Mouse (Mus musculus): ENCODE results near the gene Rnf220. TPM values are rescaled to one million over a fixed set of nuclear protein-coding genes. Genes with fewer than 3 reads are reported as not detected.

The Rnf220 gene
- polyA plus RNA-seq, 1 experiment from 2014 or later: 56.3 TPM

GRCm38 (mm10) chr4:117484256-117485044, 12.4 kb downstream of the Rnf220 start:
- peak; percentile 85 for ATAC-seq (ENCODE audit: low read depth)
- H3K27ac ChIP-seq (replicated peaks; ENCODE audit: low read depth, low read length): no peak overlapping the region
- peak overlapping the region; percentile 53 for H3K4me3 ChIP-seq (ENCODE audit: low read depth, low read length)
- H3K36me3 ChIP-seq (ENCODE audit: control insufficient read depth, insufficient read depth, low read length): no peaks in the 10 kb centered on the region
- H3K4me2 ChIP-seq (ENCODE audit: low read depth, low read length): peak overlapping the region; percentile 99
- WGBS: under 1% methylated on average over 48 of the region's 69 CpGs
- H3K9me3 ChIP-seq (ENCODE audit: control insufficient read depth, low read length): no peaks in the 10 kb centered on the region
- peaks cover 5% of the 10 kb centered on the region; the same call in 1 of the 2 replicates for H3K4me1 ChIP-seq (ENCODE audit: control insufficient read depth, insufficient read depth, low read length)
- peak overlapping the region; percentile 60 for H3K9ac ChIP-seq (ENCODE audit: low read depth, low read length)
- peaks cover 53% of the 10 kb centered on the region for H3K27me3 ChIP-seq (replicated peaks; ENCODE audit: control insufficient read depth, insufficient read depth, low read length)
- peak; percentile 64 for DNase-seq (ENCODE audit: low spot score)

GRCm38 (mm10) chr4:117483931-117484255, 13.0 kb downstream of the Rnf220 start:
- H3K4me3 ChIP-seq (ENCODE audit: low read depth, low read length): peak overlapping the region; percentile 53
- no peak overlapping the region for H3K27ac ChIP-seq (replicated peaks; ENCODE audit: low read depth, low read length)
- H3K27me3 ChIP-seq (replicated peaks; ENCODE audit: control insufficient read depth, insufficient read depth, low read length): peaks cover 49% of the 10 kb centered on the region
- peaks cover 5% of the 10 kb centered on the region; the same call in 1 of the 2 replicates for H3K4me1 ChIP-seq (ENCODE audit: control insufficient read depth, insufficient read depth, low read length)
- DNase-seq (ENCODE audit: low spot score): no peak
- WGBS: under 1% methylated on average over 15 of the region's 15 CpGs
- peak overlapping the region; percentile 60 for H3K9ac ChIP-seq (ENCODE audit: low read depth, low read length)
- H3K4me2 ChIP-seq (ENCODE audit: low read depth, low read length): peak overlapping the region; percentile 99
- no peaks in the 10 kb centered on the region for H3K36me3 ChIP-seq (ENCODE audit: control insufficient read depth, insufficient read depth, low read length)
- ATAC-seq (ENCODE audit: low read depth): no peak
- H3K9me3 ChIP-seq (ENCODE audit: control insufficient read depth, low read length): no peaks in the 10 kb centered on the region

GRCm38 (mm10) chr4:117482103-117482502, 14.7 kb downstream of the Rnf220 start:
- no peak overlapping the region for H3K27ac ChIP-seq (replicated peaks; ENCODE audit: low read depth, low read length)
- H3K9ac ChIP-seq (ENCODE audit: low read depth, low read length): no peak overlapping the region
- peaks cover 8% of the 10 kb centered on the region; the same call in 1 of the 2 replicates for H3K4me1 ChIP-seq (ENCODE audit: control insufficient read depth, insufficient read depth, low read length)
- no peak for DNase-seq (ENCODE audit: low spot score)
- no peak overlapping the region for H3K4me3 ChIP-seq (ENCODE audit: low read depth, low read length)
- peaks cover 32% of the 10 kb centered on the region for H3K27me3 ChIP-seq (replicated peaks; ENCODE audit: control insufficient read depth, insufficient read depth, low read length)
- no peak for ATAC-seq (ENCODE audit: low read depth)
- H3K4me2 ChIP-seq (ENCODE audit: low read depth, low read length): no peak overlapping the region
- no peaks in the 10 kb centered on the region for H3K9me3 ChIP-seq (ENCODE audit: control insufficient read depth, low read length)
- WGBS: 77% methylated on average over 5 of the region's 5 CpGs
- no peaks in the 10 kb centered on the region for H3K36me3 ChIP-seq (ENCODE audit: control insufficient read depth, insufficient read depth, low read length)

GRCm38 (mm10) chr4:117480611-117481445, 16.0 kb downstream of the Rnf220 start:
- ATAC-seq (ENCODE audit: low read depth): no peak
- Histone ChIP-seq H3K4me2 (ENCODE audit: low read depth, low read length) (no peak overlapping the region), H3K27me3 (replicated peaks; ENCODE audit: control insufficient read depth, insufficient read depth, low read length) (peaks cover 22% of the 10 kb centered on the region), H3K9me3 (ENCODE audit: control insufficient read depth, low read length) (no peaks in the 10 kb centered on the region), H3K4me3 (ENCODE audit: low read depth, low read length) (no peak overlapping the region), H3K36me3 (ENCODE audit: control insufficient read depth, insufficient read depth, low read length) (no peaks in the 10 kb centered on the region), H3K4me1 (ENCODE audit: control insufficient read depth, insufficient read depth, low read length) (peaks cover 8% of the 10 kb centered on the region; the same call in 1 of the 2 replicates), H3K9ac (ENCODE audit: low read depth, low read length) (no peak overlapping the region), H3K27ac (replicated peaks; ENCODE audit: low read depth, low read length) (no peak overlapping the region)
- DNase-seq (ENCODE audit: low spot score): no peak
- 47% methylated on average over 11 of the region's 11 CpGs for WGBS

GRCm38 (mm10) chr4:117479951-117480350, 16.9 kb downstream of the Rnf220 start:
- WGBS: 39% methylated on average over 6 of the region's 6 CpGs
- H3K27me3 ChIP-seq (replicated peaks; ENCODE audit: control insufficient read depth, insufficient read depth, low read length): peaks cover 13% of the 10 kb centered on the region
- peaks cover 8% of the 10 kb centered on the region; the same call in 1 of the 2 replicates for H3K4me1 ChIP-seq (ENCODE audit: control insufficient read depth, insufficient read depth, low read length)
- H3K36me3 ChIP-seq (ENCODE audit: control insufficient read depth, insufficient read depth, low read length): no peaks in the 10 kb centered on the region
- H3K9ac ChIP-seq (ENCODE audit: low read depth, low read length): no peak overlapping the region
- ATAC-seq (ENCODE audit: low read depth) (no peak), DNase-seq (ENCODE audit: low spot score) (no peak)
- no peak overlapping the region for H3K4me2 ChIP-seq (ENCODE audit: low read depth, low read length)
- H3K4me3 ChIP-seq (ENCODE audit: low read depth, low read length): no peak overlapping the region
- H3K27ac ChIP-seq (replicated peaks; ENCODE audit: low read depth, low read length): no peak overlapping the region
- H3K9me3 ChIP-seq (ENCODE audit: control insufficient read depth, low read length): no peaks in the 10 kb centered on the region

GRCm38 (mm10) chr4:117478101-117478673, 18.7 kb downstream of the Rnf220 start:
- 60% methylated on average over 15 of the region's 15 CpGs for WGBS
- ATAC-seq (ENCODE audit: low read depth): peak; percentile 62; the same call in 1 of the 2 replicates
- H3K27ac ChIP-seq (replicated peaks; ENCODE audit: low read depth, low read length): no peak overlapping the region

GRCm38 (mm10) chr4:117477401-117477800, 19.5 kb downstream of the Rnf220 start:
- ATAC-seq (ENCODE audit: low read depth): no peak
- 61% methylated on average over 5 of the region's 5 CpGs for WGBS

More at GRCm38 (mm10) chr4:117478101-117478673, 18.7 kb downstream of the Rnf220 start:
- peaks cover 1% of the 10 kb centered on the region; the same call in 1 of the 2 replicates for H3K27me3 ChIP-seq (replicated peaks; ENCODE audit: control insufficient read depth, insufficient read depth, low read length)
- H3K9me3 ChIP-seq (ENCODE audit: control insufficient read depth, low read length): no peaks in the 10 kb centered on the region
- no peak overlapping the region for H3K4me3 ChIP-seq (ENCODE audit: low read depth, low read length)
- 0 out of 2 replicates have a peak, but pooled peaks cover 3% of the 10 kb centered on the region for H3K4me1 ChIP-seq (ENCODE audit: control insufficient read depth, insufficient read depth, low read length)
- no peak for DNase-seq (ENCODE audit: low spot score)
- no peak overlapping the region for H3K4me2 ChIP-seq (ENCODE audit: low read depth, low read length)
- H3K9ac ChIP-seq (ENCODE audit: low read depth, low read length): no peak overlapping the region
- H3K36me3 ChIP-seq (ENCODE audit: control insufficient read depth, insufficient read depth, low read length): no peaks in the 10 kb centered on the region

GRCm38 (mm10) chr4:117476777-117477176, 20.1 kb downstream of the Rnf220 start:
- H3K4me2 ChIP-seq (ENCODE audit: low read depth, low read length): no peak overlapping the region
- no peaks in the 10 kb centered on the region for H3K9me3 ChIP-seq (ENCODE audit: control insufficient read depth, low read length)
- H3K4me3 ChIP-seq (ENCODE audit: low read depth, low read length): no peak overlapping the region
- DNase-seq (ENCODE audit: low spot score): no peak
- 56% methylated on average over 4 of the region's 4 CpGs for WGBS
- ATAC-seq (ENCODE audit: low read depth): no peak
- no peaks in the 10 kb centered on the region for H3K27me3 ChIP-seq (replicated peaks; ENCODE audit: control insufficient read depth, insufficient read depth, low read length)
- H3K9ac ChIP-seq (ENCODE audit: low read depth, low read length): no peak overlapping the region
- no peaks in the 10 kb centered on the region for H3K36me3 ChIP-seq (ENCODE audit: control insufficient read depth, insufficient read depth, low read length)
- 0 out of 2 replicates have a peak, but pooled peaks cover 3% of the 10 kb centered on the region for H3K4me1 ChIP-seq (ENCODE audit: control insufficient read depth, insufficient read depth, low read length)
- H3K27ac ChIP-seq (replicated peaks; ENCODE audit: low read depth, low read length): no peak overlapping the region

More at GRCm38 (mm10) chr4:117477401-117477800, 19.5 kb downstream of the Rnf220 start:
- DNase-seq (ENCODE audit: low spot score): no peak
- no peak overlapping the region for H3K4me3 ChIP-seq (ENCODE audit: low read depth, low read length)
- H3K9me3 ChIP-seq (ENCODE audit: control insufficient read depth, low read length): no peaks in the 10 kb centered on the region
- H3K27me3 ChIP-seq (replicated peaks; ENCODE audit: control insufficient read depth, insufficient read depth, low read length): no peaks in the 10 kb centered on the region
- H3K4me2 ChIP-seq (ENCODE audit: low read depth, low read length): no peak overlapping the region
- no peak overlapping the region for H3K9ac ChIP-seq (ENCODE audit: low read depth, low read length)
- H3K4me1 ChIP-seq (ENCODE audit: control insufficient read depth, insufficient read depth, low read length): 0 out of 2 replicates have a peak, but pooled peaks cover 3% of the 10 kb centered on the region
- no peaks in the 10 kb centered on the region for H3K36me3 ChIP-seq (ENCODE audit: control insufficient read depth, insufficient read depth, low read length)
- no peak overlapping the region for H3K27ac ChIP-seq (replicated peaks; ENCODE audit: low read depth, low read length)

Measured in embryonic facial prominence, embryonic 14.5 days (tissue).